Mouse (Mus musculus) naive thymus-derived CD4-positive, alpha-beta T cell, adult 2 months (primary cell): ENCODE data around the gene Ssmem1.

Experiments
- DNase-seq: peaks from one replicate; pipeline ENCODE4 v3.0.0-alpha.2; 2011; ENCODE audit warnings: low read depth

Ssmem1 gene

GRCm38 (mm10) chr6:30526586-30527515, 17.2 kb downstream of the Ssmem1 start:
- DNase-seq, result no peak

- DNase-seq, result no peak
Measured at GRCm38 (mm10) chr6:30528800-30529199, 19.2 kb downstream of the Ssmem1 start.

- peak; percentile 34 for DNase-seq
Measured at GRCm38 (mm10) chr6:30535340-30535739, 25.7 kb downstream of the Ssmem1 start.

- no peak for DNase-seq
Measured at GRCm38 (mm10) chr6:30538240-30538639, 28.6 kb downstream of the Ssmem1 start.

- DNase-seq, result no peak
Measured at GRCm38 (mm10) chr6:30538800-30539199, 29.2 kb downstream of the Ssmem1 start.

- no peak for DNase-seq
Measured at GRCm38 (mm10) chr6:30541009-30541799, 31.6 kb downstream of the Ssmem1 start, which contains the start of gene Cpa2. Cpa2 (plus strand) TSS chr6:30541582.

GRCm38 (mm10) chr6:30542277-30542676, 32.6 kb downstream of the Ssmem1 start:
- no peak for DNase-seq

GRCm38 (mm10) chr6:30543077-30543476, 33.4 kb downstream of the Ssmem1 start:
- DNase-seq, result no peak

GRCm38 (mm10) chr6:30543851-30544250, 34.2 kb downstream of the Ssmem1 start:
- no peak for DNase-seq

- no peak for DNase-seq
Measured at GRCm38 (mm10) chr6:30545689-30546088, 36.0 kb downstream of the Ssmem1 start.

- DNase-seq, result peak; percentile 43
Measured at GRCm38 (mm10) chr6:30546571-30547273, 37.1 kb downstream of the Ssmem1 start.

- no peak for DNase-seq
Measured at GRCm38 (mm10) chr6:30547274-30547645, 37.6 kb downstream of the Ssmem1 start.

- no peak for DNase-seq
Measured at GRCm38 (mm10) chr6:30547656-30548306, 38.1 kb downstream of the Ssmem1 start.

- DNase-seq, result no peak
Measured at GRCm38 (mm10) chr6:30549231-30549761, 39.6 kb downstream of the Ssmem1 start.

- no peak for DNase-seq
Measured at GRCm38 (mm10) chr6:30550496-30551192, 41.0 kb downstream of the Ssmem1 start.

- no peak for DNase-seq
Measured at GRCm38 (mm10) chr6:30551193-30551515, 41.5 kb downstream of the Ssmem1 start.

GRCm38 (mm10) chr6:30551644-30552580, 42.3 kb downstream of the Ssmem1 start:
- DNase-seq, result no peak

- DNase-seq, result no peak
Measured at GRCm38 (mm10) chr6:30552628-30553027, 43.0 kb downstream of the Ssmem1 start.

GRCm38 (mm10) chr6:30553381-30554010, 43.8 kb downstream of the Ssmem1 start:
- DNase-seq, result no peak
